Mouse (Mus musculus) heart, postnatal 10 days (tissue): ENCODE measurements around the gene Hnrnpa1. TPM values are rescaled to one million over a fixed set of nuclear protein-coding genes. Genes with fewer than 3 reads are reported as not detected.
A peak's percentile ranks its signal among the peaks of the same experiment; 100 is the strongest.
"Not testable (repeated sequence)": the region's sequence is repeated elsewhere in the genome, so short reads cannot be mapped to it uniquely, and the experiment has no call there.

Experiments
- DNase-seq, 2 experiments: peaks; one replicate each; pipeline ENCODE4 v3.0.0; 2021
- intact Hi-C: fragments of 180-260 bp; cut with DNase I; formaldehyde crosslinking; loops from one replicate; pipeline ENCODE4 v1.15.1; 2025
- total RNA-seq, 2 experiments: library from RNA; stranded (reverse); gene quantifications; 2 replicates each; pipeline ENCODE4 v1.2.3; 2021

Gene Hnrnpa1
- total RNA-seq, 2 experiments from 2014 or later: 299 to 318 TPM

- intact Hi-C loops: no loop called here
- no peak for DNase-seq
These were observed 28.7 kb downstream of the Hnrnpa1 start for GRCm38 (mm10) chr15:103268903-103269302.

GRCm38 (mm10) chr15:103272419-103273279 is 32.4 kb downstream of the Hnrnpa1 start, which contains the start of gene Copz1:
TSS of gene Copz1 (plus strand) at chr15:103272714.
- peak; percentile 97 to 99 for DNase-seq
- intact Hi-C loops: loop anchor here (5.0 kb wide), 1 partner anchor 35 kb away; no protein-coding TSS in a partner anchor

GRCm38 (mm10) chr15:103275943-103276342 is 35.7 kb downstream of the Hnrnpa1 start:
- intact Hi-C loops, DNase-seq: not testable (repeated sequence)

GRCm38 (mm10) chr15:103277949-103278348 is 37.7 kb downstream of the Hnrnpa1 start:
- intact Hi-C loops: no loop called here
- no peak for DNase-seq

- intact Hi-C loops: no loop called here
- no peak for DNase-seq
These were observed 39.5 kb downstream of the Hnrnpa1 start for GRCm38 (mm10) chr15:103279750-103280149.

GRCm38 (mm10) chr15:103280817-103281464 is 40.7 kb downstream of the Hnrnpa1 start:
- DNase-seq: peak; percentile 34 to 60
- intact Hi-C loops: no loop called here

- DNase-seq: no peak
- intact Hi-C loops: no loop called here
These were observed 41.4 kb downstream of the Hnrnpa1 start for GRCm38 (mm10) chr15:103281465-103282205.

- peak in 1 of 2 experiments; percentile 61 for DNase-seq
These were observed 43.8 kb downstream of the Hnrnpa1 start for GRCm38 (mm10) chr15:103284066-103284465.

GRCm38 (mm10) chr15:103284647-103285046 is 44.4 kb downstream of the Hnrnpa1 start:
- no peak for DNase-seq
- intact Hi-C loops: loop anchor here (1.0 kb wide), 1 partner anchor 23 kb away; no protein-coding TSS in a partner anchor

More at GRCm38 (mm10) chr15:103284066-103284465, 43.8 kb downstream of the Hnrnpa1 start:
- intact Hi-C loops: loop anchor here (1.0 kb wide), 1 partner anchor 23 kb away; no protein-coding TSS in a partner anchor

GRCm38 (mm10) chr15:103285778-103286417 is 45.7 kb downstream of the Hnrnpa1 start:
- intact Hi-C loops: no loop called here
- DNase-seq: peak; percentile 78 to 81

GRCm38 (mm10) chr15:103289600-103289999 is 49.4 kb downstream of the Hnrnpa1 start:
- DNase-seq: no peak
- intact Hi-C loops: no loop called here

GRCm38 (mm10) chr15:103290417-103290816 is 50.2 kb downstream of the Hnrnpa1 start:
- no peak for DNase-seq
- intact Hi-C loops: no loop called here

GRCm38 (mm10) chr15:103290843-103291242 is 50.6 kb downstream of the Hnrnpa1 start:
- intact Hi-C loops: no loop called here
- DNase-seq: no peak

GRCm38 (mm10) chr15:103292673-103293345 is 52.6 kb downstream of the Hnrnpa1 start:
- intact Hi-C loops: no loop called here

GRCm38 (mm10) chr15:103293375-103293774 is 53.1 kb downstream of the Hnrnpa1 start:
- intact Hi-C loops: no loop called here
- DNase-seq: no peak

More at GRCm38 (mm10) chr15:103292673-103293345, 52.6 kb downstream of the Hnrnpa1 start:
- DNase-seq: no peak

- no peak for DNase-seq
- intact Hi-C loops: no loop called here
These were observed 54.4 kb downstream of the Hnrnpa1 start for GRCm38 (mm10) chr15:103294649-103295048.

- no peak for DNase-seq
- intact Hi-C loops: no loop called here
These were observed 55.6 kb downstream of the Hnrnpa1 start for GRCm38 (mm10) chr15:103295851-103296250.
